Mouse (Mus musculus) embryonic fibroblast, embryonic 13.5 days (primary cell): ENCODE data around the gene Iqsec1.

Source experiments
- CTCF ChIP-seq: IDR thresholded peaks from 2 replicates; pipeline ENCODE4 v1.5.1; 2011; ENCODE audit warnings: mild to moderate bottlenecking, control low read depth, low read length, moderate library complexity, borderline replicate concordance; ENCODE audit not compliant: insufficient read depth
- POLR2A ChIP-seq: IDR thresholded peaks from 2 replicates; pipeline ENCODE4 v1.6.1; 2011; ENCODE audit warnings: low read depth, mild to moderate bottlenecking, control low read depth, low read length, moderate library complexity

- TF ChIP-seq POLR2A, result no peak
- no peak for TF ChIP-seq CTCF
Observed at GRCm38 (mm10) chr6:90767874-90768273, 220.6 kb downstream of the Iqsec1 start.
